Mouse (Mus musculus) stomach, postnatal 0 days (tissue): ENCODE measurements at regions not wholly inside any gene's neighbourhood (a gene's known extent, or its start where the extent isn't known, plus 50 kb on each side); places are given as distances from the start of the nearest gene placed in this dataset.

ENCODE experiments used
- ATAC-seq: fragments of 200-750 bp; cut with Nextera tagmentation; 2 replicates; pipeline ENCODE4 v1.8.0; 2017; ENCODE audit not compliant: low FRiP score, low TSS enrichment
- DNase-seq: peaks from one replicate; pipeline ENCODE4 v3.0.0-alpha.2; 2016; ENCODE audit warnings: low spot score
- H3K27ac ChIP-seq: fragments of 300-500 bp; sonication (generic); replicated peaks from 2 replicates; pipeline ENCODE4 v1.5.1; 2014; ENCODE audit warnings: mild to moderate bottlenecking, control low read depth
- H3K27me3 ChIP-seq: fragments of 300-500 bp; sonication (generic); 2 replicates; pipeline ENCODE4 v1.6.1; 2014; ENCODE audit warnings: low read length; ENCODE audit not compliant: control insufficient read depth, insufficient read depth
- H3K36me3 ChIP-seq: fragments of 300-500 bp; sonication (generic); 2 replicates; pipeline ENCODE4 v1.6.1; 2014; ENCODE audit warnings: low read length, mixed read lengths; ENCODE audit not compliant: control insufficient read depth, insufficient read depth
- H3K4me1 ChIP-seq: fragments of 300-500 bp; sonication (generic); replicated peaks from 2 replicates; pipeline ENCODE4 v1.6.1; 2014; ENCODE audit warnings: antibody characterized with exemption; ENCODE audit not compliant: control insufficient read depth, insufficient read depth
- H3K4me2 ChIP-seq: fragments of 300-500 bp; sonication (generic); replicated peaks from 2 replicates; pipeline ENCODE4 v1.6.1; 2014; ENCODE audit warnings: low read depth, mild to moderate bottlenecking, control low read depth, moderate library complexity
- H3K4me3 ChIP-seq: fragments of 300-500 bp; sonication (generic); 2 replicates; pipeline ENCODE4 v1.5.1; 2014; ENCODE audit warnings: low read depth, low read length, control low read depth
- H3K9ac ChIP-seq: fragments of 300-500 bp; sonication (generic); 2 replicates; pipeline ENCODE4 v1.6.1; 2014; ENCODE audit warnings: mild to moderate bottlenecking, low read length, control low read depth, mixed read lengths
- H3K9me3 ChIP-seq: fragments of 300-500 bp; sonication (generic); 2 replicates; pipeline ENCODE4 v1.6.1; 2016; ENCODE audit warnings: low read length; ENCODE audit not compliant: control insufficient read depth
- CTCF ChIP-seq: IDR thresholded peaks from 2 replicates; pipeline ENCODE4 v1.5.1; 2016; ENCODE audit warnings: antibody characterized with exemption, low read depth, mild to moderate bottlenecking, moderate library complexity
- EP300 ChIP-seq: optimal IDR thresholded peaks from 2 replicates; pipeline ENCODE3; 2016; ENCODE audit warnings: antibody characterized with exemption
- WGBS: fragments of 180-500 bp; shearing (Covaris S2); extraction: QIAGEN DNeasy Blood & Tissue Kit; methylation state at CpG from one replicate; pipeline ENCODE4 v1.1.7; 2014; 5-methylcytosine and 5-hydroxymethylcytosine counted together

DNA sequence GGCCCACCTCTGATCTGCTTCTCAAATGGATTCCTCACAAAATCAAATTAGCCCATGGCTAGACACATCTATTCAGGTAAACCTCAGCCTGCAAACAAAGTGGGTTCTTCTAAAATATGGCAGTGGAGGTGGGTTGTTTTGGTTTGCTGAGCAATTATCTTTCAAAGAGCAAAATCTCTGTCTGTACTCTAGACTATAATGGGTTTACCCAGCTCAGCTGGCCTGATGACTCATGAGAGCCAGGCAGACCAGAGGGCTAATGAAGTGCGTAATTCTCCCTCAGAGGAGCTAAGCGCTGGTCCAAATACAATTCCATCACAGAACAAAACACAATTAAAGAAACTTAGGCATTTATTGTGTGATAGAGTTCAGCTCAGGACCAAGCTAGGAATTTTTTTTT, 86.1 kb downstream of the Cartpt start:
- Histone ChIP-seq H3K4me1 (no peaks in the 10 kb centered on the region), H3K4me3 (no peak overlapping the region), H3K9ac (no peak overlapping the region), H3K9me3 (no peaks in the 10 kb centered on the region), H3K36me3 (no peaks in the 10 kb centered on the region), H3K27ac (no peak overlapping the region), H3K27me3 (no peaks in the 10 kb centered on the region), H3K4me2 (no peak overlapping the region)
- TF ChIP-seq CTCF: no peak
- TF ChIP-seq EP300: no peak
- ATAC-seq (no peak), DNase-seq (no peak)
- 81% methylated on average over 2 of the region's 2 CpGs for WGBS

DNA sequence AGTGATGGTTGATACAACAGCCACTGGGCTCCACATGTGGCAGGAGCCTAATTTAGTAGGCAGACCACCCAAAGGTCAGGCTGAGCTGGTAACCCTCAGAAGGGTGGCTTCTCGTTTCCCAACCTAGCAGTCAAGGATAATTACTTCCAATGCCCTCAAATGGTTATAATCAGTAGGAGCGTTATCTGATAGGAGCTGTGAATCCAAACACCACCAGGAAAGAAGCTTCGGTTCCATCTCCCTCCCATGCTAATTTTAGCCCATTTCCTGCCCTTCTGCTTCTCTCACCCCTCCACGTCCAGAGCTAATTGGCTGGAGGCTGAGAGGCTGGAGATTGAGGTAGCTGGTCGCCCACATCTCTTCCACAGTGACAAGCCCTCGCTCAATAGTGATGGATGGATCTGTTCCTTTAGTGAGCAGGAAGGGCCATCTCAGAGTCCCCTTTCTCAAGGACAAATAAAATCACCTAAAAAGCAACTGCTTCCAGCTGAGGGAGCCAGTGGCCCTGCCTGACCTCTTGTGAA, 86.8 kb downstream of the Cartpt start:
- H3K4me2 ChIP-seq: no peak overlapping the region
- H3K27ac ChIP-seq: no peak overlapping the region
- H3K9me3 ChIP-seq: no peaks in the 10 kb centered on the region
- DNase-seq (no peak), ATAC-seq (no peak)
- H3K27me3 ChIP-seq: no peaks in the 10 kb centered on the region
- H3K4me1 ChIP-seq: no peaks in the 10 kb centered on the region
- H3K4me3 ChIP-seq: no peak overlapping the region
- no peak for TF ChIP-seq CTCF
- TF ChIP-seq EP300: no peak
- WGBS: 36% methylated on average over 6 of the region's 6 CpGs
- no peaks in the 10 kb centered on the region for H3K36me3 ChIP-seq
- no peak overlapping the region for H3K9ac ChIP-seq

DNA sequence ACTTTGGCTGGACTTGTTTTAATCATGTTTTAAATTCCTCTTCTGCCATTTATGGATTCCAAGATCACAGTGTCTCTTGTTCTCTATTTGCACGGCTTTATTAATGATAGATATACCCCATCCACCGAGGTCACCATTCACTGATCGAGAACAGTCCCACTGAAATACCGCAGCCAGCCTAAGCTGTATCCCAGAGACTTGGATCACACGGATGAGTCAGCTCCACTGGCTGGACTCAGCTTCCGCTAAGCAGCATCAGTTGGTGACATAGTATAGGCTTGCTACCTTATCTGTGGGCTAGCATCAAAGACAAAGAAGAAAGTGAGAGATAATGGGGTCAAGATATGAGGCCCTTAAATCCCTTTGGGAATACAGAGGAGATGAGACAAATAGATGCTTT, 106.4 kb downstream of the Cartpt start:
- DNase-seq (no peak), ATAC-seq (no peak)
- Histone ChIP-seq H3K9me3 (no peaks in the 10 kb centered on the region), H3K4me3 (no peak overlapping the region), H3K27ac (no peak overlapping the region), H3K4me1 (no peaks in the 10 kb centered on the region), H3K36me3 (no peaks in the 10 kb centered on the region), H3K27me3 (no peaks in the 10 kb centered on the region), H3K9ac (no peak overlapping the region), H3K4me2 (no peak overlapping the region)
- TF ChIP-seq EP300: no peak
- TF ChIP-seq CTCF: no peak
- WGBS: 64% methylated on average over 6 of the region's 6 CpGs

- Histone ChIP-seq H3K27me3 (no peaks in the 10 kb centered on the region), H3K9me3 (no peaks in the 10 kb centered on the region), H3K4me3 (no peak overlapping the region), H3K4me1 (no peaks in the 10 kb centered on the region), H3K4me2 (no peak overlapping the region), H3K36me3 (no peaks in the 10 kb centered on the region), H3K9ac (no peak overlapping the region), H3K27ac (no peak overlapping the region)
- WGBS: 52% methylated on average over 7 of the region's 7 CpGs
- ATAC-seq: no peak
- TF ChIP-seq CTCF: no peak
- TF ChIP-seq EP300: no peak
- no peak for DNase-seq
Observed at GRCm38 (mm10) chr13:99793786-99794435, 107.0 kb downstream of the Cartpt start.

DNA sequence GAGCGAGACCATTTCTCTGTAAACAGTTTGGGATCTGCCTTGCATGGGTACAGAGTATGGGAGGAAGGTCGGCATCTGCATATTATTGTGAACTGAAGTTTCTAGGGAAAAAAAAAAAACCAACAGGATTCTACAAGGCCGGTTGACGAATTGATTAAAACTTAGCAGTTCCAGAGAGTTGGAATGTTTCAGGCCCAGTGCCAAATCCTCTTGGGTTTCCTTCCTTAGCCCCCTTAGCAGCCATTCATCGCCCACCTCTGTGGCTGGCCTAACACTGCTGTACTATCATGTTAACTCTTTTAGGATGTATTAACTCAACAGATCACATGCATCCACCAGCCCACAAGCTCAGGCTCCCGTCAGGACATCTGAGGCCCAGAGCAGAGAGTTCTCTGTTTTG, 107.9 kb downstream of the Cartpt start:
- WGBS: 55% methylated on average over 6 of the region's 6 CpGs

DNA sequence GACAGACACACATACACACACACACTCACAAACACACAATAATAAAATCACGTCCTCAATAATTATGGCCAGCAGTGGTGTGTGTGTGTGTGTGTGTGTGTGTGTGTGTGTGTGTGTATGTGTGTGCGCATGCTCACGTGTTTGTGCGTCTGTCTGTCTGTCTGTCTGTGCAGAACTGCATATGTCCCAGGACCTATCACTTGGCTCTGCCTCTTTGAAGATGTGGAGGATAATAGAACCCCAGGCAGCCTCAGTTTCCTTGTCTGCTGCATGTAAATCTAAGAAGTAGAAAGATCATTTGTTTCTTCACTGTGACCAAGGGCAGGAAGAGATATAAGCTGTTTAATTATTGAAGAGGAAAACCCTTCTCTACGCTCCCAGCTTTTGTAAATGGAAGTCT, 109.9 kb downstream of the Cartpt start:
- no peak for TF ChIP-seq EP300
- TF ChIP-seq CTCF: no peak
- H3K4me1 ChIP-seq: no peaks in the 10 kb centered on the region
- 78% methylated on average over 5 of the region's 5 CpGs for WGBS
- ATAC-seq (no peak), DNase-seq (no peak)
- no peaks in the 10 kb centered on the region for H3K36me3 ChIP-seq
- no peak overlapping the region for H3K4me2 ChIP-seq
- H3K27me3 ChIP-seq: no peaks in the 10 kb centered on the region
- no peak overlapping the region for H3K9ac ChIP-seq
- no peak overlapping the region for H3K4me3 ChIP-seq
- no peak overlapping the region for H3K27ac ChIP-seq
- no peaks in the 10 kb centered on the region for H3K9me3 ChIP-seq

More for the DNA sequence above, 107.9 kb downstream of the Cartpt start:
- Histone ChIP-seq H3K9ac (no peak overlapping the region), H3K4me2 (no peak overlapping the region), H3K4me3 (no peak overlapping the region), H3K36me3 (no peaks in the 10 kb centered on the region), H3K4me1 (no peaks in the 10 kb centered on the region), H3K27me3 (no peaks in the 10 kb centered on the region), H3K9me3 (no peaks in the 10 kb centered on the region), H3K27ac (no peak overlapping the region)
- DNase-seq: no peak
- TF ChIP-seq EP300: no peak
- TF ChIP-seq CTCF: no peak
- ATAC-seq: no peak
